Mouse (Mus musculus): ENCODE data around the gene Ctdspl.

Gene Ctdspl

GRCm38 (mm10) chr9:119092473-119093418, 166.5 kb downstream of the Ctdspl start:
- no peak for DNase-seq (ENCODE audit: low read depth, low spot score)
